Mouse (Mus musculus): ENCODE results near the gene Fyco1. TPM values are rescaled to one million over a fixed set of nuclear protein-coding genes. Genes with fewer than 3 reads are reported as not detected.

Fyco1 gene
- polyA plus RNA-seq, 1 experiment: 4.1 TPM

- no peaks in the 10 kb centered on the region for H3K36me3 ChIP-seq (ENCODE audit: control insufficient read depth, insufficient read depth)
- H3K4me3 ChIP-seq (ENCODE audit: insufficient read depth, poor library complexity, severe bottlenecking): no peak overlapping the region
- peaks cover 8% of the 10 kb centered on the region for H3K79me3 ChIP-seq (ENCODE audit: low read depth)
- peaks cover 48% of the 10 kb centered on the region for H3K79me2 ChIP-seq (ENCODE audit: control insufficient read depth, insufficient read depth)
- H3ac ChIP-seq (ENCODE audit: control insufficient read depth, insufficient read length, low read depth): no peak overlapping the region
- H3K27me3 ChIP-seq (ENCODE audit: control insufficient read depth, insufficient read depth, insufficient read length): no peaks in the 10 kb centered on the region
- TF ChIP-seq FOSL1 (IDR thresholded peaks at IDR 0.05; ENCODE audit: insufficient read depth, low read length, poor library complexity, severe bottlenecking): no peak
- no peak for TF ChIP-seq MAX (IDR thresholded peaks at IDR 0.05)
- no peak for TF ChIP-seq CEBPB (IDR thresholded peaks at IDR 0.05; ENCODE audit: low read depth)
- no peak for TF ChIP-seq CTCF (IDR thresholded peaks at IDR 0.05; ENCODE audit: control insufficient read depth, insufficient read depth, insufficient read length)
- TF ChIP-seq MYOD1 (IDR thresholded peaks at IDR 0.05; ENCODE audit: control insufficient read depth, insufficient read length, low read depth): no peak
- no peak for TF ChIP-seq MYOG (IDR thresholded peaks at IDR 0.05; ENCODE audit: control insufficient read depth, extremely low read depth, insufficient read length)
- no peak for TF ChIP-seq USF1 (IDR thresholded peaks at IDR 0.05; ENCODE audit: low read depth)
Measured at GRCm38 (mm10) chr9:123849976-123850695, 1.6 kb downstream of the Fyco1 start.

GRCm38 (mm10) chr9:123846490-123846889 lies 5.2 kb downstream of the Fyco1 start:
- H3K4me3 ChIP-seq (ENCODE audit: insufficient read depth, poor library complexity, severe bottlenecking): no peak overlapping the region
- H3K79me2 ChIP-seq (ENCODE audit: control insufficient read depth, insufficient read depth): peaks cover 48% of the 10 kb centered on the region
- peaks cover 8% of the 10 kb centered on the region for H3K79me3 ChIP-seq (ENCODE audit: low read depth)
- H3K36me3 ChIP-seq (ENCODE audit: control insufficient read depth, insufficient read depth): peaks cover 2% of the 10 kb centered on the region
- TF ChIP-seq USF1 (IDR thresholded peaks at IDR 0.05; ENCODE audit: low read depth) (no peak), CEBPB (IDR thresholded peaks at IDR 0.05; ENCODE audit: low read depth) (no peak), MAX (IDR thresholded peaks at IDR 0.05) (no peak), FOSL1 (IDR thresholded peaks at IDR 0.05; ENCODE audit: insufficient read depth, low read length, poor library complexity, severe bottlenecking) (no peak), MYOD1 (IDR thresholded peaks at IDR 0.05; ENCODE audit: control insufficient read depth, insufficient read length, low read depth) (no peak), CTCF (IDR thresholded peaks at IDR 0.05; ENCODE audit: control insufficient read depth, insufficient read depth, insufficient read length) (no peak), MYOG (IDR thresholded peaks at IDR 0.05; ENCODE audit: control insufficient read depth, extremely low read depth, insufficient read length) (no peak)
- no peaks in the 10 kb centered on the region for H3K27me3 ChIP-seq (ENCODE audit: control insufficient read depth, insufficient read depth, insufficient read length)
- H3ac ChIP-seq (ENCODE audit: control insufficient read depth, insufficient read length, low read depth): no peak overlapping the region

GRCm38 (mm10) chr9:123845120-123845519 lies 6.6 kb downstream of the Fyco1 start:
- H3K27me3 ChIP-seq (ENCODE audit: control insufficient read depth, insufficient read depth, insufficient read length): no peaks in the 10 kb centered on the region
- H3K79me3 ChIP-seq (ENCODE audit: low read depth): peaks cover 5% of the 10 kb centered on the region
- peaks cover 37% of the 10 kb centered on the region for H3K79me2 ChIP-seq (ENCODE audit: control insufficient read depth, insufficient read depth)
- H3K36me3 ChIP-seq (ENCODE audit: control insufficient read depth, insufficient read depth): peaks cover 16% of the 10 kb centered on the region
- no peak overlapping the region for H3K4me3 ChIP-seq (ENCODE audit: insufficient read depth, poor library complexity, severe bottlenecking)
- H3ac ChIP-seq (ENCODE audit: control insufficient read depth, insufficient read length, low read depth): no peak overlapping the region
- TF ChIP-seq CTCF (IDR thresholded peaks at IDR 0.05; ENCODE audit: control insufficient read depth, insufficient read depth, insufficient read length) (no peak), MAX (IDR thresholded peaks at IDR 0.05) (no peak), USF1 (IDR thresholded peaks at IDR 0.05; ENCODE audit: low read depth) (no peak), FOSL1 (IDR thresholded peaks at IDR 0.05; ENCODE audit: insufficient read depth, low read length, poor library complexity, severe bottlenecking) (no peak), MYOD1 (IDR thresholded peaks at IDR 0.05; ENCODE audit: control insufficient read depth, insufficient read length, low read depth) (no peak), MYOG (IDR thresholded peaks at IDR 0.05; ENCODE audit: control insufficient read depth, extremely low read depth, insufficient read length) (no peak), CEBPB (IDR thresholded peaks at IDR 0.05; ENCODE audit: low read depth) (no peak)

GRCm38 (mm10) chr9:123844468-123844867 lies 7.2 kb downstream of the Fyco1 start:
- H3K4me3 ChIP-seq (ENCODE audit: insufficient read depth, poor library complexity, severe bottlenecking): no peak overlapping the region
- peaks cover 3% of the 10 kb centered on the region for H3K79me3 ChIP-seq (ENCODE audit: low read depth)
- no peak for TF ChIP-seq MYOD1 (IDR thresholded peaks at IDR 0.05; ENCODE audit: control insufficient read depth, insufficient read length, low read depth)
- TF ChIP-seq FOSL1 (IDR thresholded peaks at IDR 0.05; ENCODE audit: insufficient read depth, low read length, poor library complexity, severe bottlenecking): no peak
- no peak for TF ChIP-seq MAX (IDR thresholded peaks at IDR 0.05)
- no peak for TF ChIP-seq MYOG (IDR thresholded peaks at IDR 0.05; ENCODE audit: control insufficient read depth, extremely low read depth, insufficient read length)
- no peak for TF ChIP-seq CEBPB (IDR thresholded peaks at IDR 0.05; ENCODE audit: low read depth)
- no peak for TF ChIP-seq USF1 (IDR thresholded peaks at IDR 0.05; ENCODE audit: low read depth)
- TF ChIP-seq CTCF (IDR thresholded peaks at IDR 0.05; ENCODE audit: control insufficient read depth, insufficient read depth, insufficient read length): no peak
- peaks cover 30% of the 10 kb centered on the region for H3K79me2 ChIP-seq (ENCODE audit: control insufficient read depth, insufficient read depth)
- no peak overlapping the region for H3ac ChIP-seq (ENCODE audit: control insufficient read depth, insufficient read length, low read depth)
- H3K27me3 ChIP-seq (ENCODE audit: control insufficient read depth, insufficient read depth, insufficient read length): no peaks in the 10 kb centered on the region
- peaks cover 22% of the 10 kb centered on the region for H3K36me3 ChIP-seq (ENCODE audit: control insufficient read depth, insufficient read depth)

- Histone ChIP-seq H3K36me3 (ENCODE audit: control insufficient read depth, insufficient read depth) (peaks cover 48% of the 10 kb centered on the region), H3K27me3 (ENCODE audit: control insufficient read depth, insufficient read depth, insufficient read length) (no peaks in the 10 kb centered on the region), H3K4me3 (ENCODE audit: insufficient read depth, poor library complexity, severe bottlenecking) (no peak overlapping the region), H3K79me3 (ENCODE audit: low read depth) (no peaks in the 10 kb centered on the region), H3ac (ENCODE audit: control insufficient read depth, insufficient read length, low read depth) (no peak overlapping the region), H3K79me2 (ENCODE audit: control insufficient read depth, insufficient read depth) (no peaks in the 10 kb centered on the region)
- TF ChIP-seq MYOD1 (IDR thresholded peaks at IDR 0.05; ENCODE audit: control insufficient read depth, insufficient read length, low read depth) (no peak), FOSL1 (IDR thresholded peaks at IDR 0.05; ENCODE audit: insufficient read depth, low read length, poor library complexity, severe bottlenecking) (no peak), MYOG (IDR thresholded peaks at IDR 0.05; ENCODE audit: control insufficient read depth, extremely low read depth, insufficient read length) (no peak), USF1 (IDR thresholded peaks at IDR 0.05; ENCODE audit: low read depth) (no peak), MAX (IDR thresholded peaks at IDR 0.05) (no peak), CEBPB (IDR thresholded peaks at IDR 0.05; ENCODE audit: low read depth) (no peak), CTCF (IDR thresholded peaks at IDR 0.05; ENCODE audit: control insufficient read depth, insufficient read depth, insufficient read length) (no peak)
Measured at GRCm38 (mm10) chr9:123840243-123840642, 11.5 kb downstream of the Fyco1 start.

Data from C2C12 (cell line).